8 mouse cellular contexts compared by ENCODE assay signal in genomic region chr7:80993834-80994662, GRCm38 (mm10). TPM values are rescaled to one million over a fixed set of nuclear protein-coding genes. Genes with fewer than 3 reads are reported as not detected.
DNase-seq lines count a peak whose midpoint lies in the region; ATAC-seq and TF ChIP-seq lines count a peak whose summit lies in the region.

No protein-coding gene starts in this region.

- intact Hi-C loops in heart, postnatal 25 days (cut with DNase I) = loop anchor here (2.0 to 10.0 kb wide), 4 partner anchors 47 to 351 kb away; partner anchors contain the start of genes Rps17 and Sec11a
- intact Hi-C loops in gastrocnemius, postnatal 14 days (cut with DNase I; ENCODE audit: low total_unique reads) = no loop called here

- TF ChIP-seq POLR2A in ES-Bruce4 (IDR thresholded peaks at IDR 0.05; ENCODE audit: insufficient read depth, low read length) = no peak

- peak overlapping the region; percentile 94 for H3K4me3 ChIP-seq in heart, embryonic 11.5 days (ENCODE audit: low read depth, low read length)
- H3K4me3 ChIP-seq in ES-Bruce4 (ENCODE audit: low read depth, low read length) = peak overlapping the region; percentile 64
- H3K4me3 ChIP-seq in limb, embryonic 10.5 days = peak overlapping the region; percentile 86
- H3K4me3 ChIP-seq in midbrain, embryonic 14.5 days (replicated peaks; ENCODE audit: low read depth, low read length) = peak overlapping the region; percentile 92

- peak overlapping the region; percentile 98 for H3K9ac ChIP-seq in heart, embryonic 11.5 days (ENCODE audit: low read depth, low read length)
- peak overlapping the region; percentile 61 for H3K9ac ChIP-seq in ES-Bruce4 (ENCODE audit: low read depth, poor library complexity, severe bottlenecking)
- peak overlapping the region; percentile 97 for H3K9ac ChIP-seq in midbrain, embryonic 14.5 days (replicated peaks; ENCODE audit: low read length)

- DNase-seq in heart, postnatal 25 days (ENCODE audit: low spot score) = no peak
- DNase-seq in cerebellum, postnatal 4 days (ENCODE audit: low spot score in 2 of 2) = peak; percentile 32 to 69
- peak; percentile 68 for DNase-seq in gastrocnemius, postnatal 14 days
- DNase-seq in limb, embryonic 10.5 days (ENCODE audit: low spot score) = peak; percentile 86
- DNase-seq in midbrain, embryonic 14.5 days = peak; percentile 80
- no peak for DNase-seq in T-cell, adult 2 months (ENCODE audit: low spot score)

- WGBS in heart, embryonic 11.5 days (ENCODE audit: insufficient replicate concordance) = under 1% methylated on average over 50 of the region's 58 CpGs
- 1% methylated on average over 54 of the region's 58 CpGs for WGBS in limb, embryonic 10.5 days
- under 1% methylated on average over 52 of the region's 58 CpGs for WGBS in midbrain, embryonic 14.5 days

- H3K27me3 ChIP-seq in heart, embryonic 11.5 days (ENCODE audit: control insufficient read depth, insufficient read depth, low read length) = no peaks in the 10 kb centered on the region
- no peaks in the 10 kb centered on the region for H3K27me3 ChIP-seq in ES-Bruce4 (ENCODE audit: control insufficient read depth, insufficient read depth, low read length, poor library complexity, severe bottlenecking)
- H3K27me3 ChIP-seq in limb, embryonic 10.5 days (ENCODE audit: low read depth, poor library complexity, severe bottlenecking) = no peaks in the 10 kb centered on the region
- no peaks in the 10 kb centered on the region for H3K27me3 ChIP-seq in midbrain, embryonic 14.5 days (ENCODE audit: control insufficient read depth, insufficient read depth, low read length)

- H3K9me3 ChIP-seq in heart, embryonic 11.5 days (replicated peaks; ENCODE audit: control insufficient read depth, low read length) = no peaks in the 10 kb centered on the region
- H3K9me3 ChIP-seq in ES-Bruce4 (replicated peaks; ENCODE audit: control insufficient read depth, insufficient read depth, low read length, poor library complexity, severe bottlenecking) = no peaks in the 10 kb centered on the region
- H3K9me3 ChIP-seq in limb, embryonic 10.5 days (replicated peaks) = no peaks in the 10 kb centered on the region
- H3K9me3 ChIP-seq in midbrain, embryonic 14.5 days (ENCODE audit: control insufficient read depth, low read length) = no peaks in the 10 kb centered on the region

- no peak for TF ChIP-seq EP300 in ES-Bruce4 (IDR thresholded peaks at IDR 0.05; ENCODE audit: insufficient read depth, low read depth, low read length)

- ATAC-seq in heart, embryonic 11.5 days (replicated peaks; ENCODE audit: insufficient number of reproducible peaks, low FRiP score, low TSS enrichment) = peak; percentile 82
- ATAC-seq in midbrain, embryonic 14.5 days (ENCODE audit: low FRiP score, low TSS enrichment) = peak; percentile 87

- H3K36me3 ChIP-seq in heart, embryonic 11.5 days (ENCODE audit: control insufficient read depth, insufficient read depth, low read length) = no peaks in the 10 kb centered on the region
- H3K36me3 ChIP-seq in ES-Bruce4 (ENCODE audit: control insufficient read depth, insufficient read depth, low read length, poor library complexity, severe bottlenecking) = no peaks in the 10 kb centered on the region
- peaks cover 5% of the 10 kb centered on the region; the same call in 1 of the 2 replicates for H3K36me3 ChIP-seq in limb, embryonic 10.5 days
- no peaks in the 10 kb centered on the region for H3K36me3 ChIP-seq in midbrain, embryonic 14.5 days (ENCODE audit: control insufficient read depth, insufficient read depth, low read length)

- H3K4me2 ChIP-seq in heart, embryonic 11.5 days = peak overlapping the region; percentile 80
- H3K4me2 ChIP-seq in midbrain, embryonic 14.5 days (ENCODE audit: low read length) = peak overlapping the region; percentile 89

- peak overlapping the region; percentile 97 for H3K27ac ChIP-seq in heart, embryonic 11.5 days (ENCODE audit: low read depth, low read length)
- H3K27ac ChIP-seq in ES-Bruce4 (ENCODE audit: insufficient read depth, low read length) = no peak overlapping the region
- H3K27ac ChIP-seq in limb, embryonic 10.5 days = peak overlapping the region; percentile 100
- H3K27ac ChIP-seq in midbrain, embryonic 14.5 days (replicated peaks; ENCODE audit: low read depth, low read length) = peak overlapping the region; percentile 97

- peaks cover 30% of the 10 kb centered on the region for H3K4me1 ChIP-seq in heart, embryonic 11.5 days (ENCODE audit: control insufficient read depth, insufficient read depth, low read length)
- H3K4me1 ChIP-seq in ES-Bruce4 (ENCODE audit: control insufficient read depth, insufficient read depth, low read length) = no peaks in the 10 kb centered on the region
- H3K4me1 ChIP-seq in limb, embryonic 10.5 days = peaks cover 37% of the 10 kb centered on the region
- peaks cover 27% of the 10 kb centered on the region for H3K4me1 ChIP-seq in midbrain, embryonic 14.5 days (ENCODE audit: control insufficient read depth, insufficient read depth, low read length)

- no peak for TF ChIP-seq CTCF in ES-Bruce4 (IDR thresholded peaks at IDR 0.05; ENCODE audit: low read depth, low read length)

RNA-seq across cellular contexts. Expression of gene Zfp592, which starts 0.6 kb away (rescaled TPM):
- 12.4 and 13.4 TPM in 2 replicates for polyA plus RNA-seq in heart, embryonic 11.5 days (2014; fragmentation: Nextera tagmentation; extraction: Ambion mirVana)
- 10 to 100 TPM; 13.8 to 15.7 TPM for total RNA-seq in heart, postnatal 25 days (2021)
- polyA plus RNA-seq in ES-Bruce4 (2011; ENCODE audit: insufficient read depth, insufficient read length, low read depth, missing spikeins) = 16.8 and 20.1 TPM in 2 replicates
- total RNA-seq in gastrocnemius, postnatal 14 days (2021) = 10 to 100 TPM; 11.5 to 13.7 TPM
- 15.7 and 16.1 TPM in 2 replicates for polyA plus RNA-seq in limb, embryonic 10.5 days (2016; fragmentation: Nextera tagmentation; extraction: Ambion mirVana)
- polyA plus RNA-seq in midbrain, embryonic 14.5 days (2014; fragmentation: Nextera tagmentation; extraction: Ambion mirVana) = 8.5 and 10.2 TPM in 2 replicates

RNA-seq across cellular contexts. Expression of gene Sec11a, which starts 46.5 kb away (rescaled TPM):
- polyA plus RNA-seq in heart, embryonic 11.5 days (2014; fragmentation: Nextera tagmentation; extraction: Ambion mirVana) = 135 and 186 TPM in 2 replicates
- total RNA-seq in heart, postnatal 25 days (2021) = 10 to 100 TPM; 47.8 to 59.0 TPM
- polyA plus RNA-seq in ES-Bruce4 (2011; ENCODE audit: insufficient read depth, insufficient read length, low read depth, missing spikeins) = 110 and 121 TPM in 2 replicates
- 10 to 100 TPM; 30.9 to 37.2 TPM for total RNA-seq in gastrocnemius, postnatal 14 days (2021)
- polyA plus RNA-seq in limb, embryonic 10.5 days (2016; fragmentation: Nextera tagmentation; extraction: Ambion mirVana) = 191 and 201 TPM in 2 replicates
- 140 and 147 TPM in 2 replicates for polyA plus RNA-seq in midbrain, embryonic 14.5 days (2014; fragmentation: Nextera tagmentation; extraction: Ambion mirVana)

Comparison
In these comparisons a context has a peak if more than half of its experiments do, and no peak if none do; other contexts are left out.
1. DNase-seq: peak in cerebellum, postnatal 4 days (2 of 2), gastrocnemius, postnatal 14 days (single experiment), limb, embryonic 10.5 days (single experiment) and midbrain, embryonic 14.5 days (single experiment); none in heart, postnatal 25 days (single experiment) and T-cell, adult 2 months (single experiment).
2. Peak in every context shown above with its lines, with median percentiles within 50 percentile points of each other: H3K4me3 ChIP-seq and H3K9ac ChIP-seq.